Mouse (Mus musculus) myocyte (in vitro differentiated cells): ENCODE measurements at regions not wholly inside any gene's neighbourhood (a gene's known extent, or its start where the extent isn't known, plus 50 kb on each side); places are given as distances from the start of the nearest gene placed in this dataset.

Experiments
- CEBPB ChIP-seq: IDR thresholded peaks from 2 replicates; pipeline ENCODE4 v1.6.1; 2011; ENCODE audit warnings: mild to moderate bottlenecking, moderate library complexity; ENCODE audit not compliant: poor library complexity, insufficient read depth, severe bottlenecking
- MYOD1 ChIP-seq, 3 experiments: IDR thresholded peaks; one replicate each; pipeline ENCODE4 v1.6.1; 2011; ENCODE audit warnings: control low read depth in 2 of 3, low read depth in 2 of 3, mild to moderate bottlenecking in 2 of 3, moderate library complexity in 1 of 3; ENCODE audit not compliant: insufficient read length in 2 of 3, control insufficient read depth in 1 of 3
- MYOG ChIP-seq, 3 experiments: IDR thresholded peaks; one replicate each; pipeline ENCODE4 v1.6.1; 2011; ENCODE audit warnings: control low read depth in 2 of 3, low read depth in 2 of 3, mild to moderate bottlenecking in 2 of 3; ENCODE audit not compliant: insufficient read length in 2 of 3, control insufficient read depth in 1 of 3, insufficient read depth in 1 of 3
- POLR2A ChIP-seq: IDR thresholded peaks from one replicate; pipeline ENCODE4 v1.6.1; 2011; ENCODE audit warnings: low read depth, mild to moderate bottlenecking, control low read depth, moderate library complexity; ENCODE audit not compliant: insufficient read length
- TCF3 ChIP-seq: IDR thresholded peaks from one replicate; pipeline ENCODE4 v1.6.1; 2011; ENCODE audit warnings: low read depth, control low read depth; ENCODE audit not compliant: insufficient read length

GRCm38 (mm10) chr5:76076283-76076682, 63.8 kb upstream of the Srd5a3 start:
- TF ChIP-seq TCF3 (no peak), MYOG (IDR thresholded peaks at IDR 0.05; ENCODE audit: control insufficient read depth in 1 of 3, insufficient read depth in 1 of 3, insufficient read length in 2 of 3, low read depth in 2 of 3) (no peak), POLR2A (no peak), MYOD1 (IDR thresholded peaks at IDR 0.05; ENCODE audit: control insufficient read depth in 1 of 3, insufficient read length in 2 of 3, low read depth in 2 of 3) (no peak), CEBPB (no peak)
